Mouse (Mus musculus) bone marrow macrophage, adult 2 months (primary cell): ENCODE data around the gene Rpl36al.

Experiments
- CTCF ChIP-seq: IDR thresholded peaks from 2 replicates; pipeline ENCODE4 v1.5.1; 2012; ENCODE audit warnings: low read depth, mild to moderate bottlenecking, low read length, moderate library complexity
- POLR2A ChIP-seq: IDR thresholded peaks from 2 replicates; pipeline ENCODE4 v1.6.1; 2012; ENCODE audit warnings: mild to moderate bottlenecking, low read depth, low read length, borderline replicate concordance

DNA sequence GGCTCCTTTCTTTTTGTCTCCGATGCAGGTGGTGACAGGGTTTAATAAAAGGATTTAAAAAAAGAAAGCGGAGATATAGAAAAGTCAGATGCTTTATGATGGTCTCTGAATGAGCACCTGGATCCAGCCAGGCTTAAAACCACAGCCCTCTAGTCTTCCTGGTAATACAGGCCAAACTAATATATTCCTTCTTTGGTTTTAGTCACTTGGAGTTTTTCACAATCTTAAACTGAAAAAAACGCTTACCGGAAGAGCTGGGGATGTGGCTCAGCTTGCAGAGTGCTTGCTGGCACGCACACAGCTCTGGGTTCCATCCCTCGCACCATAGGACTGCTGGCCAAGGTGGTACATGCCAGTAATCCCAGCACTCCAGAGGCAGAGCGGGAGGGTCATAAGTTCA is 32.7 kb upstream of the Rpl36al start:
- TF ChIP-seq CTCF (no peak), POLR2A (no peak)
